Mouse (Mus musculus) bone marrow macrophage, adult 2 months (primary cell): ENCODE measurements around the gene Thbs1.

ENCODE experiments used
- CTCF ChIP-seq: IDR thresholded peaks from 2 replicates; pipeline ENCODE4 v1.5.1; 2012; ENCODE audit warnings: low read depth, mild to moderate bottlenecking, low read length, moderate library complexity
- POLR2A ChIP-seq: IDR thresholded peaks from 2 replicates; pipeline ENCODE4 v1.6.1; 2012; ENCODE audit warnings: mild to moderate bottlenecking, low read depth, low read length, borderline replicate concordance

- TF ChIP-seq POLR2A, result no peak
- TF ChIP-seq CTCF, result no peak
These were observed 41.7 kb upstream of the Thbs1 start for GRCm38 (mm10) chr2:118069975-118070374.
